ENCODE assay signal across 8 mouse cellular contexts in genomic region chr11:70431574-70431973, GRCm38 (mm10). TPM values are rescaled to one million over a fixed set of nuclear protein-coding genes. Genes with fewer than 3 reads are reported as not detected.
A peak's percentile ranks its signal among the peaks of the same experiment; 100 is the strongest.
DNase-seq lines count a peak whose midpoint lies in the region; ATAC-seq lines count a peak whose summit lies in the region.

No protein-coding gene starts in this region.

- no peaks in the 10 kb centered on the region for H3K27me3 ChIP-seq in forebrain, embryonic 11.5 days (ENCODE audit: control insufficient read depth, insufficient read depth, low read length)
- no peaks in the 10 kb centered on the region for H3K27me3 ChIP-seq in limb, embryonic 15.5 days

- no peaks in the 10 kb centered on the region for H3K9me3 ChIP-seq in forebrain, embryonic 11.5 days (ENCODE audit: control insufficient read depth, low read length)
- H3K9me3 ChIP-seq in limb, embryonic 15.5 days = no peaks in the 10 kb centered on the region

- H3K4me1 ChIP-seq in forebrain, embryonic 11.5 days (replicated peaks; ENCODE audit: control insufficient read depth, insufficient read depth, low read length) = peaks cover 17% of the 10 kb centered on the region; the same call in 1 of the 2 replicates
- H3K4me1 ChIP-seq in limb, embryonic 15.5 days = peaks cover 14% of the 10 kb centered on the region

- peak overlapping the region; percentile 78; the same call in 1 of the 2 replicates for H3K4me3 ChIP-seq in forebrain, embryonic 11.5 days (ENCODE audit: low read depth, low read length)
- H3K4me3 ChIP-seq in limb, embryonic 15.5 days = peak overlapping the region; percentile 83

- peak overlapping the region; percentile 58; the same call in 1 of the 2 replicates for H3K4me2 ChIP-seq in forebrain, embryonic 11.5 days (ENCODE audit: low read depth, low read length, severe bottlenecking)
- H3K4me2 ChIP-seq in limb, embryonic 15.5 days = peak overlapping the region; percentile 82; the same call in 1 of the 2 replicates

- H3K9ac ChIP-seq in forebrain, embryonic 11.5 days (ENCODE audit: low read length) = peak overlapping the region; percentile 53
- H3K9ac ChIP-seq in limb, embryonic 15.5 days = no peak overlapping the region

- no peak for ATAC-seq in forebrain, embryonic 11.5 days (replicated peaks; ENCODE audit: low FRiP score)
- no peak for ATAC-seq in limb, embryonic 15.5 days (ENCODE audit: insufficient number of reproducible peaks, low FRiP score, low TSS enrichment, low read depth)

- 31% methylated on average over 5 of the region's 5 CpGs for WGBS in forebrain, embryonic 11.5 days
- 32% methylated on average over 5 of the region's 5 CpGs for WGBS in limb, embryonic 15.5 days

- H3K27ac ChIP-seq in forebrain, embryonic 11.5 days (ENCODE audit: low read depth, low read length) = no peak overlapping the region
- peak overlapping the region; percentile 83 for H3K27ac ChIP-seq in limb, embryonic 15.5 days

- DNase-seq in cerebellum, adult 9-11 months = peak; percentile 49
- DNase-seq in cerebellum, postnatal 4 days (ENCODE audit: low spot score in 2 of 2) = no peak
- peak; percentile 39 for DNase-seq in 3134 (ENCODE audit: extremely low read depth, insufficient read length, low spot score)
- DNase-seq in forebrain, embryonic 11.5 days (ENCODE audit: low spot score) = no peak
- DNase-seq in thymus, postnatal 4 days = no peak
- no peak for DNase-seq in gastrocnemius, postnatal 4 days (ENCODE audit: low spot score in 2 of 2)
- no peak for DNase-seq in thymus, postnatal 0 days (ENCODE audit: low spot score)

- H3K36me3 ChIP-seq in forebrain, embryonic 11.5 days (ENCODE audit: control insufficient read depth, insufficient read depth, low read length) = no peaks in the 10 kb centered on the region
- peaks cover 11% of the 10 kb centered on the region for H3K36me3 ChIP-seq in limb, embryonic 15.5 days

RNA-seq across cellular contexts. Expression of gene Arrb2, which starts 0.9 kb away (rescaled TPM):
- polyA plus RNA-seq in forebrain, embryonic 11.5 days (2014; fragmentation: Nextera tagmentation; extraction: Ambion mirVana) = 44.0 and 47.9 TPM in 2 replicates
- 19.6 and 22.2 TPM in 2 replicates for polyA plus RNA-seq in limb, embryonic 15.5 days (2015; fragmentation: Nextera tagmentation; extraction: Ambion mirVana)
- 10 to 100 TPM; 20.4 to 24.7 TPM for total RNA-seq in gastrocnemius, postnatal 4 days (2021)
- 38.8 and 38.9 TPM in 2 replicates for polyA plus RNA-seq in thymus, postnatal 0 days (2015; fragmentation: Nextera tagmentation; extraction: Ambion mirVana)

RNA-seq across cellular contexts. Expression of gene Med11, which starts 20.1 kb away (rescaled TPM):
- 40.9 and 46.0 TPM in 2 replicates for polyA plus RNA-seq in forebrain, embryonic 11.5 days (2014; fragmentation: Nextera tagmentation; extraction: Ambion mirVana)
- polyA plus RNA-seq in limb, embryonic 15.5 days (2015; fragmentation: Nextera tagmentation; extraction: Ambion mirVana) = 37.6 and 40.2 TPM in 2 replicates
- 10 to 100 TPM; 11.2 TPM for total RNA-seq in gastrocnemius, postnatal 4 days (2021)
- polyA plus RNA-seq in thymus, postnatal 0 days (2015; fragmentation: Nextera tagmentation; extraction: Ambion mirVana) = 47.5 and 47.6 TPM in 2 replicates

RNA-seq across cellular contexts. Expression of gene Pelp1, which starts 21.7 kb away (rescaled TPM):
- polyA plus RNA-seq in forebrain, embryonic 11.5 days (2014; fragmentation: Nextera tagmentation; extraction: Ambion mirVana) = 51.0 and 52.2 TPM in 2 replicates
- polyA plus RNA-seq in limb, embryonic 15.5 days (2015; fragmentation: Nextera tagmentation; extraction: Ambion mirVana) = 31.7 and 33.7 TPM in 2 replicates
- 10 to 100 TPM; 26.1 to 26.5 TPM for total RNA-seq in gastrocnemius, postnatal 4 days (2021)
- polyA plus RNA-seq in thymus, postnatal 0 days (2015; fragmentation: Nextera tagmentation; extraction: Ambion mirVana) = 17.0 and 18.4 TPM in 2 replicates

RNA-seq across cellular contexts. Expression of gene Zmynd15, which starts 27.7 kb away (rescaled TPM):
- 0.21 and 0.27 TPM in 2 replicates for polyA plus RNA-seq in forebrain, embryonic 11.5 days (2014; fragmentation: Nextera tagmentation; extraction: Ambion mirVana)
- 0.51 and 0.76 TPM in 2 replicates for polyA plus RNA-seq in limb, embryonic 15.5 days (2015; fragmentation: Nextera tagmentation; extraction: Ambion mirVana)
- total RNA-seq in gastrocnemius, postnatal 4 days (2021) = 1 to 10 TPM in 1 of 2 experiments, under 1 TPM in 1; 0.96 to 1.3 TPM
- polyA plus RNA-seq in thymus, postnatal 0 days (2015; fragmentation: Nextera tagmentation; extraction: Ambion mirVana) = 4.8 and 5.1 TPM in 2 replicates

RNA-seq across cellular contexts. Expression of gene Cxcl16, which starts 28.2 kb away (rescaled TPM):
- 0.81 and 1.1 TPM in 2 replicates for polyA plus RNA-seq in forebrain, embryonic 11.5 days (2014; fragmentation: Nextera tagmentation; extraction: Ambion mirVana)
- 5.3 and 6.8 TPM in 2 replicates for polyA plus RNA-seq in limb, embryonic 15.5 days (2015; fragmentation: Nextera tagmentation; extraction: Ambion mirVana)
- total RNA-seq in gastrocnemius, postnatal 4 days (2021) = 1 to 10 TPM; 5.0 to 5.1 TPM
- polyA plus RNA-seq in thymus, postnatal 0 days (2015; fragmentation: Nextera tagmentation; extraction: Ambion mirVana) = 34.2 and 35.1 TPM in 2 replicates

Comparison
In these comparisons a context has a peak if more than half of its experiments do, and no peak if none do; other contexts are left out.
1. DNase-seq: peak in cerebellum, adult 9-11 months (single experiment) and 3134 (single experiment); none in cerebellum, postnatal 4 days (0 of 2), forebrain, embryonic 11.5 days (single experiment), thymus, postnatal 4 days (single experiment), gastrocnemius, postnatal 4 days (0 of 2) and thymus, postnatal 0 days (single experiment).